Mouse (Mus musculus) lung, postnatal 0 days (tissue): ENCODE measurements around the gene Dnaic2.

Experiments used
- CTCF ChIP-seq: IDR thresholded peaks from 2 replicates; pipeline ENCODE4 v1.5.1; 2016; ENCODE audit warnings: antibody characterized with exemption, mild to moderate bottlenecking
- EP300 ChIP-seq: IDR thresholded peaks from 2 replicates; pipeline ENCODE4 v1.6.1; 2016; ENCODE audit warnings: antibody characterized with exemption, mild to moderate bottlenecking, control low read depth

GRCm38 (mm10) chr11:114787611-114788010, 60.4 kb downstream of the Dnaic2 start:
- TF ChIP-seq CTCF (no peak), EP300 (no peak)
